Mouse (Mus musculus): ENCODE data around the gene Tnfrsf1b. TPM values are rescaled to one million over a fixed set of nuclear protein-coding genes. Genes with fewer than 3 reads are reported as not detected.

Gene Tnfrsf1b
- polyA plus RNA-seq, 1 experiment from 2014 or later: 1.8 TPM

DNA sequence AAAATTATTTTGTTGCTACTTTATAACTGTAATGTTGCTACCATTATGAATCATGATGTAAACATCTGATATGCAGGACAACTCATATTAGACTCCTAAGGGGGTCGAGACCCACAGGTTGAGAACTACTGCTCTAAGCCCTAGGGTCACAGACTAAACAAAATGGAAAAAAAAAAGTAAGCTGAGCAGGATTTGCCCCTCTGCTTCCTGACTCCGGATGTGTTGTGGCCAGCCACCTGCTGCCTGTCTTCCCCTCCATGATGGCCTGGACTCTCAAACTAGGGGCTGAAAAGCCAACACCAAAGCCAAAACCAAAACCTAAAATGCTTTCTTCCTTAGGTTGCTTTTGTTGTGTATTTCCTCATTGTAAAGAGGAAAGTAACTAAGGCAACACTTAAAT lies 35.6 kb downstream of the Tnfrsf1b start:
- WGBS: 80% methylated on average over 2 of the region's 2 CpGs

DNA sequence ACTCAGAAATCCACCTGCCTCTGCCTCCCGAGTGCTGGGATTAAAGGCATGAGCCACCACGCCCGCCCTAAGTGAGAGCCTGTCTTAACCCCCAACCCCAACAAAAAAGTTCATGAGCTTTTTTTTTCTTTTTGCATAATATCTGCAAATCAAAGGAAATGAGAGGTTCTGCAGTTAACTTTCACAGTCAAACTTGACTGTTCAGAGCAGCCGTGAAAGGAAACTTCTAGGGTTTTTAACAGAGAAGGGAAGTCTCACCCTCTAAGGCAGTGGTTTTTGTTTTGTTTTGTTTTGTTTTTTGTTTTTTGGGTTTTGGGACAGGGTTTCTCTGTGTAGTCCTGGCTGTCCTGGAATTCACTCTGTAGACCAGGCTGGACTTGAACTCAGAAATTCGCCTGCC lies 36.1 kb downstream of the Tnfrsf1b start:
- Histone ChIP-seq H3K9me3 (replicated peaks) (no peaks in the 10 kb centered on the region), H3K9ac (no peak overlapping the region), H3K27me3 (no peaks in the 10 kb centered on the region), H3K27ac (no peak overlapping the region), H3K4me1 (no peaks in the 10 kb centered on the region), H3K4me3 (no peak overlapping the region), H3K4me2 (no peak overlapping the region), H3K36me3 (ENCODE audit: poor library complexity, severe bottlenecking) (no peaks in the 10 kb centered on the region)
- 93% methylated on average over 5 of the region's 5 CpGs for WGBS
- ATAC-seq: no peak

More for the DNA sequence above, 35.6 kb downstream of the Tnfrsf1b start:
- no peaks in the 10 kb centered on the region for H3K4me1 ChIP-seq
- H3K4me2 ChIP-seq: no peak overlapping the region
- no peaks in the 10 kb centered on the region for H3K9me3 ChIP-seq (replicated peaks)
- H3K27me3 ChIP-seq: no peaks in the 10 kb centered on the region
- H3K4me3 ChIP-seq: no peak overlapping the region
- no peak overlapping the region for H3K27ac ChIP-seq
- no peaks in the 10 kb centered on the region for H3K36me3 ChIP-seq (ENCODE audit: poor library complexity, severe bottlenecking)
- no peak overlapping the region for H3K9ac ChIP-seq
- no peak for ATAC-seq

GRCm38 (mm10) chr4:145209690-145210088 lies 37.0 kb downstream of the Tnfrsf1b start:
- H3K4me1 ChIP-seq: no peaks in the 10 kb centered on the region
- no peaks in the 10 kb centered on the region for H3K36me3 ChIP-seq (ENCODE audit: poor library complexity, severe bottlenecking)
- no peak overlapping the region for H3K4me3 ChIP-seq
- H3K9ac ChIP-seq: no peak overlapping the region
- H3K27ac ChIP-seq: no peak overlapping the region
- H3K9me3 ChIP-seq (replicated peaks): no peaks in the 10 kb centered on the region
- no peaks in the 10 kb centered on the region for H3K27me3 ChIP-seq
- ATAC-seq: no peak
- no peak overlapping the region for H3K4me2 ChIP-seq
- WGBS: 31% methylated on average over 5 of the region's 5 CpGs

DNA sequence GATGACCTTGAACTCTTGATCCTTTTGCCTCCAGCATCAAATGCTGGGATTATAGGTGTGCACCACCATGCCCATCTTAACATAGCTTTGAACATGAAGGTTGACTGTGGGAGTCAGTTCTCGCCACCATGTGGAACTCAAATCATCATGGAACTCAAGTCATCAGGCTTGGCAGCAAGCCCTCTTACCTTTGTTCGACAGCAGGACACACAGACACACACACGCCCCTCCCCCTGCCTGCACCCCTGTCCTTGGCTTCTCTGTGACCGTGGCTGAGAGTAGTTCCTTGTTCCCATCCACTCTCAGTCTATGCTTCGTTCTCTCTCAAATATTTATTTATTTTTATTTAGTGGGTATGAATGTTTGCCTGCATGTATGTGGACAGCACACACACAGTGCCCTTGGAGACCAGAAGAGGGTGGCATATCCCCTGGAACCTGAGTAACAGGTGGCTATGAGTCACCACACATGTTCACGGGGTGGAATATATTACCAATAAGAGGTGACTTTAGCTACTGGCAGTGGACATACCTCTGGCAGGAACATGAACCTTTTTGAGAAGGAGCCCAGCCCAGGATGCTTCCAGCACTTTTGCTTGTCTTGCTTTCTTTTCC lies 37.5 kb downstream of the Tnfrsf1b start:
- ATAC-seq: no peak
- Histone ChIP-seq H3K4me1 (no peaks in the 10 kb centered on the region), H3K9me3 (replicated peaks) (no peaks in the 10 kb centered on the region), H3K9ac (no peak overlapping the region), H3K27ac (no peak overlapping the region), H3K4me3 (no peak overlapping the region), H3K27me3 (no peaks in the 10 kb centered on the region), H3K36me3 (ENCODE audit: poor library complexity, severe bottlenecking) (no peaks in the 10 kb centered on the region), H3K4me2 (no peak overlapping the region)
- 76% methylated on average over 6 of the region's 6 CpGs for WGBS

DNA sequence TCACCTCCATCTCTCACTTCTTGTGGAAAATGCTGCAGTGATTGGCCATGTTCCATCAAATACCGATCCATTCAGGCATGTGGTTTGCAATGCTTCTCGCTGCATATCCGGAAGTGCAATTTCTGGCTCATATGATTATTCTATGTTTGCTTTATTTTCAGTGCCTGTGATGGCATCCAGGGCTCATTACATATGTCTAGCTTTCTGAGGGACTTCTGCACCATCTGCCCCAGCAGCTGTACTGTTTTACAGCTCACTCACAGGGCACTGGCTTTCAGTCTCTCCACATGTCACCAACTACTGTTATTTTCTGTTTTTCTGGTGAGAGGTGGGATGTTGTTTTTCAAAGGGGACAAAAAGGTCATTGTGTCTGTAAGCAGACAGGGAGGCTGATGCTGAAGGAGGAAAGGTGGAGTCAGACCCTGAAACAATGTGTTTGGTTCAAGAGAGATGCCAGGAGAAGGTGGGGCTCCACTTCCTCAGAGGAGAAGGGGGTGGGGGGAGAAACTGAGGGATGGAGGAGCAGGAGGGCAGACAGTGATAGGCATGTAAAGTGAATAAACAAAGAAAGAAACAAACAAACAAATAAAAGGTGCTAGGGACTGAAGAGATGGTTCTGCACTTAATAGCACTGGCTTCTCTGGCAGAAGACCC lies 38.8 kb downstream of the Tnfrsf1b start:
- H3K27me3 ChIP-seq: no peaks in the 10 kb centered on the region
- no peak overlapping the region for H3K27ac ChIP-seq
- no peak overlapping the region for H3K9ac ChIP-seq
- no peaks in the 10 kb centered on the region for H3K4me1 ChIP-seq
- no peak overlapping the region for H3K4me2 ChIP-seq
- H3K9me3 ChIP-seq (replicated peaks): no peaks in the 10 kb centered on the region
- H3K4me3 ChIP-seq: no peak overlapping the region
- 79% methylated on average over 3 of the region's 3 CpGs for WGBS
- H3K36me3 ChIP-seq (ENCODE audit: poor library complexity, severe bottlenecking): no peaks in the 10 kb centered on the region
- peak; percentile 81; the same call in 1 of the 2 replicates for ATAC-seq

DNA sequence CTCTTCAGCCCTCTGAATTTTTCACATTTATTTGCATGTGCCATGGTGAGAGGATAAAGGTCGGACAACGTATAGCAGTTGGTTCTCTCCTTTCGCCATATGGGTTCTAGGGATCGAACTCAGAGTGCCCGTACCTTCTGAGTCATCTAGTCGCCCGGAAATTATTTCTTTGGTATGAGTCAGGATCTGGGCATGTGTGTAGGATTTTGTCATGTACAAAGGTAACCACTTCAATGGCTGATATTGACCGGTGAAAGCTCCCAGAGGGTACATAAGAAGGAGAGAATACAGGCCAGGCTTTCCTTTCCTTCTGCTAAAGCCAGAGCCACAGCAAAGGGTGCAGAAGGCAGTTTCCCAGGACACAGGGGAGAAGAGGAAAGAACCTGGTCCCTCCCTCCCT lies 41.9 kb downstream of the Tnfrsf1b start:
- H3K27ac ChIP-seq: no peak overlapping the region
- no peak overlapping the region for H3K4me2 ChIP-seq
- no peak overlapping the region for H3K4me3 ChIP-seq
- H3K9me3 ChIP-seq (replicated peaks): no peaks in the 10 kb centered on the region
- H3K36me3 ChIP-seq (ENCODE audit: poor library complexity, severe bottlenecking): no peaks in the 10 kb centered on the region
- H3K9ac ChIP-seq: no peak overlapping the region
- H3K4me1 ChIP-seq: no peaks in the 10 kb centered on the region
- ATAC-seq: no peak
- WGBS: 90% methylated on average over 8 of the region's 8 CpGs
- no peaks in the 10 kb centered on the region for H3K27me3 ChIP-seq

- no peak overlapping the region for H3K27ac ChIP-seq
- ATAC-seq: no peak
- H3K9ac ChIP-seq: no peak overlapping the region
- H3K9me3 ChIP-seq (replicated peaks): no peaks in the 10 kb centered on the region
- no peaks in the 10 kb centered on the region for H3K36me3 ChIP-seq (ENCODE audit: poor library complexity, severe bottlenecking)
- H3K27me3 ChIP-seq: no peaks in the 10 kb centered on the region
- 85% methylated on average over 2 of the region's 2 CpGs for WGBS
- no peak overlapping the region for H3K4me3 ChIP-seq
- H3K4me2 ChIP-seq: no peak overlapping the region
- no peaks in the 10 kb centered on the region for H3K4me1 ChIP-seq
Observed at GRCm38 (mm10) chr4:145203305-145203704, 43.4 kb downstream of the Tnfrsf1b start.

- Histone ChIP-seq H3K9me3 (replicated peaks) (no peaks in the 10 kb centered on the region), H3K27ac (no peak overlapping the region), H3K4me1 (no peaks in the 10 kb centered on the region), H3K27me3 (no peaks in the 10 kb centered on the region), H3K4me3 (no peak overlapping the region), H3K36me3 (ENCODE audit: poor library complexity, severe bottlenecking) (no peaks in the 10 kb centered on the region), H3K4me2 (no peak overlapping the region), H3K9ac (no peak overlapping the region)
- WGBS: 82% methylated on average over 3 of the region's 3 CpGs
- no peak for ATAC-seq
Observed at GRCm38 (mm10) chr4:145201424-145201823, 45.2 kb downstream of the Tnfrsf1b start.

DNA sequence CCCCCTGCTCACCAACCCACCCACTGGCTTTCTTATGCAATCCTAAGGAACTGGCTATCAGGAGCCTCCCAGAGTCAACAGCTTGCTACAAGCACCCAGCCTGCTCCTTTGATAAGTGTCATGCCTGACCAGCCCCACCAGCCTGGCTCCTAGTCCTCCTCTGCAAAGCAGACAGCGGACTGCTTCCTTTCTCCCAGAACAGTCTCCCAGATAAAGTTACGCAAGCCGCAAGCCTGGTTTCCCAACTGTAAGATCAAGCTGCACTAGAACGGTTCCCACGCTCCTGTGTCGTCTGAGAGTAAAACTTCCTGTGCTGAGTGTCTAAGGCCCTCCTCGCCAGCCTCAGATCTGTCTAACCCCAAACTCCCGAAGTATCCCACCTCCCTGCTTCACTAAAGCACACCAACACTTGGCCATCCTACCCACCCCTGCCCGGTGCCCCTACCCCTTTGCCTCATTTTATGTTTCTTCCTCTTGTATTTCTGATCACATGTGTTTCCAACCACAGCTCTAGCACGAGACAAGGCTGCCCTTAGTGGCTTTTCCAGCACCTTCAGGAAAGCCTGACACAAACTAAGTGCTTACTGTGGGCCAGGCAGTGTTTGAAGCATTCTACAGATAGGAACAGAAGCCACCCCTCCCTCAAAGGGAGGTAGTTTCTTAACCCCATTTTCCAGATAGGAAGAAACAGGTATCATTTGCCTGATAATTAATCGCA lies 46.5 kb downstream of the Tnfrsf1b start:
- no peaks in the 10 kb centered on the region for H3K4me1 ChIP-seq
- H3K4me2 ChIP-seq: no peak overlapping the region
- ATAC-seq: no peak
- no peak overlapping the region for H3K27ac ChIP-seq
- H3K9me3 ChIP-seq (replicated peaks): no peaks in the 10 kb centered on the region
- H3K27me3 ChIP-seq: no peaks in the 10 kb centered on the region
- WGBS: 59% methylated on average over 11 of the region's 11 CpGs
- H3K9ac ChIP-seq: no peak overlapping the region
- H3K36me3 ChIP-seq (ENCODE audit: poor library complexity, severe bottlenecking): no peaks in the 10 kb centered on the region
- no peak overlapping the region for H3K4me3 ChIP-seq

GRCm38 (mm10) chr4:145196586-145196985 lies 50.1 kb downstream of the Tnfrsf1b start:
- H3K27me3 ChIP-seq: no peaks in the 10 kb centered on the region
- no peaks in the 10 kb centered on the region for H3K9me3 ChIP-seq (replicated peaks)
- no peak overlapping the region for H3K9ac ChIP-seq
- H3K4me2 ChIP-seq: no peak overlapping the region
- WGBS: 83% methylated on average over 4 of the region's 4 CpGs
- no peak for ATAC-seq
- H3K4me1 ChIP-seq: peaks cover 12% of the 10 kb centered on the region
- no peak overlapping the region for H3K4me3 ChIP-seq
- H3K27ac ChIP-seq: no peak overlapping the region
- H3K36me3 ChIP-seq (ENCODE audit: poor library complexity, severe bottlenecking): no peaks in the 10 kb centered on the region

GRCm38 (mm10) chr4:145195172-145195571 lies 51.5 kb downstream of the Tnfrsf1b start:
- no peak; the same call in 1 of the 2 replicates for ATAC-seq

DNA sequence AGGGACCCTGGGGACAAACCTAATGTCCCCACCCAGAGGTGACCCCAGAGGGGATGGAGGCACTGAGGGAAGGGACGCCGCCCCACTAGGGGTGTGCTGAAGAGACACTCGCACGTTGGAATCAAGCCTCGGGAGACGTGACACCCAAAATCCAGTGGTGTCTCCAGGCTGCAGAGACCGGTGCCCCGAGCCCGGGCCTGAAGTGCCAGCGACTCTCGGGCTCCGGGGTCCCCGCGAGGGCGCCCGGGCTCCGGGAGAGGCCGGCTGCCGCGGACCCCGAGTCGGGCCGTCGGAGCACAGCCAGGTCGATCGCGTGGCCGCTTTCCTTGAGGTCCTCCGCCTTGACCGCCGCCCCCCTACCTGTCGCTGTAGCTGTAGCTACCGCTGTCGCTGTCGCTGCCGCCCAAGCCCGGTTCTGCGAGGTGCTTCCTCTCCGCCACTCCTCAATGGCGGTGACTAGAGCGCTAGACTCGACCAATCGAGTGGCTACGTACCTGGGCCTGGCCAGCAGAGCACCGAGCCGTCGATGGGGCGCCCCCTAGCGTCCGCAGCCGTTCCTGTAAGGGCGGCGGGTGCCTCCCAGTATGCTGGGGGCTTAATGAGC lies 52.0 kb downstream of the Tnfrsf1b start, which contains the start of gene Vps13d:
TSS of gene Vps13d (minus strand) at position 447 of the 604 bp plus-strand sequence.
- peaks cover 12% of the 10 kb centered on the region for H3K4me1 ChIP-seq
- peak; percentile 96 for ATAC-seq
- H3K36me3 ChIP-seq (ENCODE audit: poor library complexity, severe bottlenecking): peaks cover 6% of the 10 kb centered on the region; the same call in 1 of the 2 replicates
- no peaks in the 10 kb centered on the region for H3K9me3 ChIP-seq (replicated peaks)
- peak within 1 kb of the TSS; percentile 57; the same call in 1 of the 2 replicates for H3K27ac ChIP-seq
- WGBS: under 1% methylated on average over 53 of the region's 53 CpGs
- no peaks in the 10 kb centered on the region for H3K27me3 ChIP-seq
- peak within 1 kb of the TSS; percentile 98 for H3K4me2 ChIP-seq
- peak within 1 kb of the TSS; percentile 92 for H3K4me3 ChIP-seq
- peak within 1 kb of the TSS; percentile 90 for H3K9ac ChIP-seq

More at GRCm38 (mm10) chr4:145195172-145195571, 51.5 kb downstream of the Tnfrsf1b start:
- Histone ChIP-seq H3K9me3 (replicated peaks) (no peaks in the 10 kb centered on the region), H3K9ac (no peak overlapping the region), H3K27ac (no peak overlapping the region), H3K4me3 (peak overlapping the region; percentile 92), H3K36me3 (ENCODE audit: poor library complexity, severe bottlenecking) (0 out of 2 replicates have a peak, but pooled peaks cover 1% of the 10 kb centered on the region), H3K4me2 (peak overlapping the region; percentile 98), H3K27me3 (no peaks in the 10 kb centered on the region), H3K4me1 (peaks cover 12% of the 10 kb centered on the region)
- 21% methylated on average over 5 of the region's 5 CpGs for WGBS

Data from forebrain, embryonic 13.5 days (tissue).